Mouse (Mus musculus) intestine, embryonic 14.5 days (tissue): ENCODE measurements around the gene Fads6. TPM values are rescaled to one million over a fixed set of nuclear protein-coding genes. Genes with fewer than 3 reads are reported as not detected.
A peak's percentile ranks its signal among the peaks of the same experiment; 100 is the strongest.

Experiments used
- ATAC-seq: fragments of 200-750 bp; cut with Nextera tagmentation; replicated peaks from 2 replicates; pipeline ENCODE4 v1.8.0; 2017; ENCODE audit warnings: low read depth, moderate number of reproducible peaks, moderate TSS enrichment, moderate library complexity; ENCODE audit not compliant: low FRiP score, low TSS enrichment
- DNase-seq: peaks from one replicate; pipeline ENCODE4 v3.0.0-alpha.2; 2018; ENCODE audit warnings: low spot score
- H3K27ac ChIP-seq: fragments of 300-500 bp; sonication (generic); 2 replicates; pipeline ENCODE4 v1.5.1; 2014; ENCODE audit warnings: low read depth, mild to moderate bottlenecking, control low read depth
- H3K27me3 ChIP-seq: fragments of 300-500 bp; sonication (generic); replicated peaks from 2 replicates; pipeline ENCODE4 v1.6.1; 2014; ENCODE audit warnings: low read length, control low read depth; ENCODE audit not compliant: control insufficient read depth, insufficient read depth
- H3K36me3 ChIP-seq: fragments of 300-500 bp; sonication (generic); 2 replicates; pipeline ENCODE4 v1.6.1; 2014; ENCODE audit warnings: low read length, control low read depth; ENCODE audit not compliant: control insufficient read depth, insufficient read depth
- H3K4me1 ChIP-seq: fragments of 300-500 bp; sonication (generic); replicated peaks from 2 replicates; pipeline ENCODE4 v1.6.1; 2014; ENCODE audit warnings: low read length, control low read depth, mixed read lengths; ENCODE audit not compliant: control insufficient read depth, insufficient read depth
- H3K4me2 ChIP-seq: fragments of 300-500 bp; sonication (generic); 2 replicates; pipeline ENCODE4 v1.6.1; 2014; ENCODE audit warnings: low read length
- H3K4me3 ChIP-seq: fragments of 300-500 bp; sonication (generic); 2 replicates; pipeline ENCODE4 v1.5.1; 2014; ENCODE audit warnings: low read depth, low read length, control low read depth, mixed read lengths
- H3K9ac ChIP-seq: fragments of 300-500 bp; sonication (generic); 2 replicates; pipeline ENCODE4 v1.6.1; 2014; ENCODE audit warnings: mild to moderate bottlenecking, low read length
- H3K9me3 ChIP-seq: fragments of 300-500 bp; sonication (generic); 2 replicates; pipeline ENCODE4 v1.6.1; 2016; ENCODE audit warnings: low read length, control low read depth; ENCODE audit not compliant: control insufficient read depth
- WGBS: fragments of 180-500 bp; shearing (Covaris S2); extraction: QIAGEN DNeasy Blood & Tissue Kit; methylation state at CpG from one replicate; pipeline ENCODE4 v1.1.7; 2014; 5-methylcytosine and 5-hydroxymethylcytosine counted together
- microRNA-seq: library from miRNA; unstranded; fragments of <30 nt; microRNA quantifications from one replicate; pipeline ENCODE4, GENCODE M21; 2016
- polyA plus RNA-seq: library from polyadenylated mRNA; unstranded; fragments of >200 nt; fragmentation: Nextera tagmentation; extraction: Ambion mirVana; gene quantifications from 2 replicates; pipeline ENCODE4 v1.2.1, GENCODE M21; 2014

The Fads6 gene
- polyA plus RNA-seq, 1 experiment from 2014 or later: 1.6 TPM

DNA sequence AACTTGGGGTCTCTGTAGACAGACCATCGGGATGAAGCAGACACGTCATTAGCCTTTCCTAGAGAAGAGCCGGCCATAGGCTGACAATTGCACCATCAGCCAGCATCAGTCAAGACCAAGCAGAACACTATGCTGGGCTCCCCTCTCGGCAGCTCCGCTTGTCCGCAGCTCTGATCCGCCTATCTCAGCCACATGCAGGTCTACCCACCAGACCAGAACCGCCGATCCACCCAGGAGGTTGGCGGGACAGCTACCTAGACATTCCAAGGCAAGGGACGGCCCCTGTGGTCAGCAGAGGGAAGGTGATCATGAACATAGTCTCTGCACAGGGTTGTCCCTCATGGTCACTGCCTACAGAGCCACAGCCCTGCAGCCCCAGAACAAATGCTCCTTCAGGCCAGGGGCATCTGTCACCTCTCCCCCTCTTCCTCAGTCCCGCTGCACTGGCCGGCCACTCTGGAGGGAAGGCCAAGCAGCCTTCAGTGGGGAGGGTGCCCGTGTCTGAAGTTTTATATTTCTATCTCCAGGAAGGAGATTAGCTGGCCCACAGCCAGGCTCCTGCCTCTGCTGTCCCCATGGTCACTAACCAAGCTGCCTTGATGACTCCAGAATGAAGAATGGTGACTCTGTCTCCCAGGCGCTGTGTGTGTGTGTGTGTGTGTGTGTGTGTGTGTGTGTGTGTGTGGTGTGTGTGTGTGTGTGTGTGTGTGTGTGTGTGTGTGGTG lies 63.0 kb downstream of the Fads6 start:
- no peak for DNase-seq
- Histone ChIP-seq H3K36me3 (no peaks in the 10 kb centered on the region), H3K4me2 (no peak overlapping the region), H3K27me3 (no peaks in the 10 kb centered on the region), H3K27ac (no peak overlapping the region), H3K4me3 (no peak overlapping the region), H3K9me3 (no peaks in the 10 kb centered on the region), H3K9ac (no peak overlapping the region), H3K4me1 (peaks cover 21% of the 10 kb centered on the region)
- whole genome bisulfite sequencing: 75% methylated on average over 15 of the region's 15 CpGs
- no peak for ATAC-seq

DNA sequence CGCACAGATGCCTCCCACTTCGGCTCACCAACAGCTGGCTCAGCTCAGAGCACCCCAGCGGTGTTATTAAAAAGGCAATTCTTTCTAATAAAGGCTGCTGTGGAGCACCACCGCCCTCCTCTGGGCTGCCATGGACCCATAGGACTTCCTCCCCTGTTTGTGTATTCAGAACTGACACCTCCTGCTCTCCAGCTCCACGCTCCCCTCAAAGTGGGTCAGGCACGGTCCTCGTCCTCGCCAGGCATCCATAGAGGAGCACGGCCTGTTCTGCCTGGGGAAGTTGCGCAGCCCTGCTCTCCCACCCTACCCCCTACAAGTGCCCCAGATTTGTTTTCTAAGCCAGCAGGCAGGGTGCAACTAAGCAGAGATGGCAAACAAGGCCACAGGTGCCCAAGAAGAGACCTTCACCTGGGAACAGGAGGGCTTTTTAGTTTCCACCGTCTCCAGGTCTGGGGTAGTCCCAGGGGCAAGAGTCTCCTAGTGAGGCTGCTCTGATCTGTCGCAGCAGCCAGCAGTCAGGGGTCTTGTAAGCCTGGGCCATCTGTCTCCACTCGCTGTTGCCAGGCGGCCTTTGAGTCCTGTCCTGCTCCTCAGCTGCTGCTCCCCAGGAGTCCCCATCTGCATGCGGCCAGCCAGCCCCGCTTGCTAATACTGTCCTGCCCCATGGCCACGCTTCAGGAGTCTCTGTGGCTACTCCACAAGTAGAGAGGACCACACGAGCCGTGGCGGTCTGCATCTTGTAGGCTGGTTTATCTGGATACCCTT lies 63.8 kb downstream of the Fads6 start:
- Histone ChIP-seq H3K4me3 (no peak overlapping the region), H3K36me3 (no peaks in the 10 kb centered on the region), H3K4me2 (no peak overlapping the region), H3K9ac (no peak overlapping the region), H3K27ac (no peak overlapping the region), H3K27me3 (no peaks in the 10 kb centered on the region), H3K9me3 (no peaks in the 10 kb centered on the region), H3K4me1 (peaks cover 21% of the 10 kb centered on the region)
- no peak for DNase-seq
- ATAC-seq: no peak
- 62% methylated on average over 20 of the region's 20 CpGs for WGBS

DNA sequence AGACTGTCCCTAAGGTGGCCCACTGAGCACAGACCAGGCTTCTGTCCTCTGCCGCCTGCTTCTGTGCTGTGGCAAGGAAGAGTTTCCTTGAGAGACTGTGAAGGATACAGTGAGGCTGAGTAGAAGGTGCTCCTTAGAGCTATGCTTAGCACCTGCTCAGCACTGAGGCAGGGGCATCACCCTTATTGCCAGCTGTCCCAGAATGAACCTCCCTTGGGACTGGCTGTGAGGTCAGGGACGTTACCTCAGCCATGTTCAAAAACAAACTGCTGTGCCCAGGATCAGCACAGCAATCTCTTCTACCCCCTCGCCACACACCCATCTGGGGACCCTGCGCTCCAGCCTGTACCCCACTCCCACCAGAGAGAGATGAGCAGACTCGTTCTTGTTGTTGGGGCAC lies 64.6 kb downstream of the Fads6 start:
- WGBS: 87% methylated on average over 5 of the region's 5 CpGs
- no peak overlapping the region for H3K4me2 ChIP-seq
- no peak overlapping the region for H3K27ac ChIP-seq
- H3K27me3 ChIP-seq: no peaks in the 10 kb centered on the region; the same call in 1 of the 2 replicates
- no peaks in the 10 kb centered on the region for H3K36me3 ChIP-seq
- ATAC-seq (no peak), DNase-seq (no peak)
- no peak overlapping the region for H3K9ac ChIP-seq
- peaks cover 21% of the 10 kb centered on the region for H3K4me1 ChIP-seq
- H3K9me3 ChIP-seq: no peaks in the 10 kb centered on the region
- H3K4me3 ChIP-seq: no peak overlapping the region

DNA sequence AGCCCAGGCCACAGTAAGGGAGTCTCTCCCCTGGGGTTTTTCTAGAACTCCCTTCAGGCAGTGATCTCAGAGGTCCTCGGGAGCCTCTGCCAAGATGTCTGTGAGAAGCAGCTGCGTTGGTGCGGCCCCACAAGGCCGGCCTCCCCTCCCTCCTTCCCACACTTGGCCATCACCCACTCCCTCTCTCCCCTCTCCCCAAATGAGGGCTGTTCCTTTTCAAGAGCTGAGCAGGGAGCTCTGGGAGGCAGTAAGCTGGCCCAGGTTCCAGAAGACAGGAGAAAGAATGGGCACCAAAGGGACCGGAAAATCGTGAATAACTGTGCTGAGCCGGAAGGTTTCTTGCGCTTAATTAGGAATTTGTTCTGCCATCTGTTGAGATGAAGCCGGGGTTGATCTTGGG lies 65.5 kb downstream of the Fads6 start:
- Histone ChIP-seq H3K4me3 (no peak overlapping the region), H3K4me1 (peaks cover 21% of the 10 kb centered on the region), H3K27ac (peak overlapping the region; percentile 73; the same call in 1 of the 2 replicates), H3K9me3 (no peaks in the 10 kb centered on the region), H3K36me3 (no peaks in the 10 kb centered on the region), H3K9ac (no peak overlapping the region), H3K27me3 (no peaks in the 10 kb centered on the region; the same call in 1 of the 2 replicates), H3K4me2 (no peak overlapping the region)
- WGBS: 48% methylated on average over 9 of the region's 9 CpGs
- no peak for DNase-seq
- ATAC-seq: no peak

DNA sequence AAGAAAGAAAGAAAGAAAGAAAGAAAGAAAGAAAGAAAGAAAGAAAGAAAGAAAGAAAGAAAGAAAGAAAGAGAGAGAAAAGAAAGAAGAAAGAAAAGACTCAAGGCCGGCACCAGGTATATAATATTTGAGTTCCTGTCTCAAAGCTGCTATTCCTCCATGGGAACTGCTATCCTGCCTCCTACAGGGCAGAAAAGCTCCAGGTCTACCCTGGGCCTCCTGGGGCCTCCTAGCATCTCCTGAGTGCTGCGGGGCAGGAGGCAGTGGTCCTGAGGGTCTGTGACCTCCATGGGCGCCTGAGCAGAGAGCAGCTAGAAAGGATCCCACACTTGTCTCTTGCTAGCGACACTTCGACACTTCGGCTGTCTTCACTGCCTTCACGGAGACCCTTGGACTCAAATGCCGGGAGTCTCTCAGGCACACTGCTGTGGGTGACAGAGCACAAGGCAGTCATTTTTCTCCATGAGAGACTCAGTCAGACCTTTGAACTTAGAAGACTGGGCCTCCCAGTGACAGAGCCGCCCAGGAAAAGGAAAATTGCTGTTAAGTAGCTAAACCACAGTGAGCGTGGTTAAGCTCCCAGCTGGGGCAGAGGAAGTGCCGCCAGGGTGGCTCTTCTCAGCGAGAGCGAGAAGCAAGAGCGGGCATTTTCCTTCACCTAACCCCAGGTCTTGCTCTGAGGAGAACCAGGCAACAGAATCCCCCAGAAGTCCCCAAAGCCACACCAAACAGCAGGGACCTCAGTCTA lies 66.1 kb downstream of the Fads6 start:
- no peak; the same call in 1 of the 2 replicates for ATAC-seq
- Histone ChIP-seq H3K27me3 (no peaks in the 10 kb centered on the region; the same call in 1 of the 2 replicates), H3K4me2 (no peak overlapping the region)

More for the DNA sequence above, 66.1 kb downstream of the Fads6 start:
- Histone ChIP-seq H3K36me3 (no peaks in the 10 kb centered on the region), H3K27ac (peak overlapping the region; percentile 73), H3K4me1 (peaks cover 16% of the 10 kb centered on the region), H3K4me3 (no peak overlapping the region), H3K9me3 (no peaks in the 10 kb centered on the region), H3K9ac (no peak overlapping the region)
- 41% methylated on average over 14 of the region's 14 CpGs for WGBS
- DNase-seq: peak; percentile 71

Small RNAs within 50 kb of the gene (microRNA-seq; reads per million reads assigned to microRNA genes)
- not detected for gene Gm25837

Other genes starting within 250 kb of the Fads6 start
- gene Cd300ld3, start 249.3 kb downstream of the Fads6 start, polyA plus RNA-seq: not detected in 2 replicates
- gene Cd300e, start 235.5 kb downstream of the Fads6 start, polyA plus RNA-seq: 0.08 and 0.19 TPM in 2 replicates
- gene Rab37, start 206.2 kb downstream of the Fads6 start, polyA plus RNA-seq: 3.3 and 5.0 TPM in 2 replicates
- gene Cd300lf, start 163.7 kb downstream of the Fads6 start, polyA plus RNA-seq: 0.27 and 1.0 TPM in 2 replicates
- gene Slc9a3r1, start 134.3 kb downstream of the Fads6 start, polyA plus RNA-seq: 157 and 165 TPM in 2 replicates
- gene Tmem104, start 110.2 kb downstream of the Fads6 start, polyA plus RNA-seq: 7.0 and 8.3 TPM in 2 replicates
- 16.4 and 16.7 TPM in 2 replicates for gene Nat9, start 109.8 kb downstream of the Fads6 start, polyA plus RNA-seq
- gene Grin2c, start 30.4 kb downstream of the Fads6 start, polyA plus RNA-seq: not detected in 2 replicates
- 11.3 and 14.2 TPM in 2 replicates for gene Fdxr, start 20.6 kb downstream of the Fads6 start, polyA plus RNA-seq
- not detected in 2 replicates for gene Otop2, start 9.5 kb upstream of the Fads6 start, polyA plus RNA-seq
- 0.14 TPM in 1 of 2 replicates, not detected in the other for gene Ush1g, start 24.4 kb upstream of the Fads6 start, polyA plus RNA-seq
- 0.36 and 0.65 TPM in 2 replicates for gene Otop3, start 37.1 kb upstream of the Fads6 start, polyA plus RNA-seq
- 11.5 and 14.4 TPM in 2 replicates for gene Hid1, start 70.1 kb upstream of the Fads6 start, polyA plus RNA-seq
- 10.6 and 11.6 TPM in 2 replicates for gene Cdr2l, start 84.3 kb upstream of the Fads6 start, polyA plus RNA-seq
- 218 and 224 TPM in 2 replicates for gene Mrpl58, start 106.1 kb upstream of the Fads6 start, polyA plus RNA-seq
- gene Atp5h, start 122.3 kb upstream of the Fads6 start, polyA plus RNA-seq: 899 and 962 TPM in 2 replicates
- gene Kctd2, start 122.5 kb upstream of the Fads6 start, polyA plus RNA-seq: 11.0 and 18.8 TPM in 2 replicates
- gene Trim80, start 142.9 kb upstream of the Fads6 start, polyA plus RNA-seq: 0.12 TPM in 2 replicates
- gene Slc16a5, start 164.8 kb upstream of the Fads6 start, polyA plus RNA-seq: 1.9 and 2.5 TPM in 2 replicates
- gene Armc7, start 178.0 kb upstream of the Fads6 start, polyA plus RNA-seq: 6.5 and 6.9 TPM in 2 replicates
- gene Nt5c, start 194.2 kb upstream of the Fads6 start, polyA plus RNA-seq: 115 and 133 TPM in 2 replicates
- 573 and 633 TPM in 2 replicates for gene Jpt1, start 216.7 kb upstream of the Fads6 start, polyA plus RNA-seq
- 891 and 947 TPM in 2 replicates for gene Sumo2, start 238.6 kb upstream of the Fads6 start, polyA plus RNA-seq